Mouse (Mus musculus) cerebellum, adult 2 months (tissue): ENCODE results near the gene Kctd14.

Experiments used
- CTCF ChIP-seq: fragments of 200-500 bp; IDR thresholded peaks from 2 replicates; pipeline ENCODE4 v1.5.1; 2011; ENCODE audit warnings: low read depth, mild to moderate bottlenecking, control low read depth, low read length, moderate library complexity, borderline replicate concordance; ENCODE audit not compliant: insufficient read depth
- POLR2A ChIP-seq: fragments of 200-500 bp; IDR thresholded peaks from 2 replicates; pipeline ENCODE4 v1.6.1; 2011; ENCODE audit warnings: low read length, control low read depth, borderline replicate concordance; ENCODE audit not compliant: insufficient read depth

DNA sequence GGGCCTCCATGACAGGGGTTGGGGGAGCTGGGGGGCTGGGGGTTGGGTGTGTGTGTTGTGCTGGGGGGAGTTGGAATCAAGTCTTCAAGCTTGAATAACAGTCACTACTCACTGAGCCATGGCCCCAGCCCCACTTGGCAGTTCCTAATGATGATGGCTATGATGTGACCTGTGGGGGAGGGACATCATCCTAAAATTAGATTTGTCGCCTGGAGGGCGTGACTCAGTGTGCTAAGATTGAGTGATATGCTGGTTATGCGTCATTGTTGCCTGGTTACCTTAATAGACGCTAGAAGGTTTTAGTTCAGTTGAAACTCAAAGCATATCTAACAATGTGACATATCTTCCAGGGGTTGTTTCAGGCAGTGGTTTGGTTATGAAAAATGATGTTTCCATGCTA is 41.3 kb downstream of the Kctd14 start:
- TF ChIP-seq POLR2A (no peak), CTCF (no peak)
